ENCODE assay signal across 8 mouse cellular contexts in the genomic region with DNA sequence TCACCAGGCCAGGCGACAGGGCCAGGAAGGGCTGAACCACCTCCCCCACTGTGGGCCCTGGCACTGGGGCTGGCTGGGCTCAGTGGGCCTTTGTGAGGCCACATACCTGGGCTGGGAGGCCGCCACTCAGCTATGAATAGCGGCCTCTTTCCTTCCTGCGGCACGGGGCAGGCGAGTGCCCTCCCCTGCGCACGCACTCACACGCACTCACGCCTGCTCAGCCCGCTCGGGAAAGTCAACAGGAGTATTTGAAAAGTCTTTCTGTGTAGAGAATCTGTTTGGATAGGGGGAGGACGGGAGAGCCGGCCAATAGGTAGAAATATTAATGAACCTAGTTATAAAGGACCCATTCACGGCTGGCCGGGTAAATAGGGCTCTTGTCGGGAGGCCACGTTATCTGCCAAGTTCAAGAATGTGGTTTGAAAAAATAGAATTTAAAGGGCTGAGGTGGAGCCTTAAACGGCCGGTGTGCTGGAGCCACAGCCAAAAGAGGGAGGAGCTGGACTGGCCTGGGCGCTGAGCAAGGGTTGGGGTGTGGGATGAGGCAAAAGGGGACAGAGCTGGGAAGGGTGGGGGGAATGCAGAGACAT. TPM values are rescaled to one million over a fixed set of nuclear protein-coding genes. Genes with fewer than 3 reads are reported as not detected.
DNase-seq lines count a peak whose midpoint lies in the region; ATAC-seq lines count a peak whose summit lies in the region.

No protein-coding gene starts in this region.

- H3K9me3 ChIP-seq in intestine, embryonic 14.5 days (ENCODE audit: control insufficient read depth, low read length) = no peaks in the 10 kb centered on the region
- no peaks in the 10 kb centered on the region for H3K9me3 ChIP-seq in stomach, embryonic 14.5 days (ENCODE audit: control insufficient read depth, low read depth, low read length)

- no peak overlapping the region for H3K4me3 ChIP-seq in intestine, embryonic 14.5 days (ENCODE audit: low read depth, low read length)
- H3K4me3 ChIP-seq in stomach, embryonic 14.5 days (ENCODE audit: low read depth, low read length) = no peak overlapping the region

- H3K9ac ChIP-seq in intestine, embryonic 14.5 days (ENCODE audit: low read length) = no peak overlapping the region
- H3K9ac ChIP-seq in stomach, embryonic 14.5 days (replicated peaks; ENCODE audit: low read depth, low read length) = no peak overlapping the region

- no peak overlapping the region for H3K4me2 ChIP-seq in intestine, embryonic 14.5 days (ENCODE audit: low read length)
- H3K4me2 ChIP-seq in stomach, embryonic 14.5 days (replicated peaks; ENCODE audit: low read depth, low read length) = no peak overlapping the region

- 42% methylated on average over 21 of the region's 21 CpGs for WGBS in intestine, embryonic 14.5 days
- 40% methylated on average over 21 of the region's 21 CpGs for WGBS in stomach, embryonic 14.5 days

- H3K27me3 ChIP-seq in intestine, embryonic 14.5 days (replicated peaks; ENCODE audit: control insufficient read depth, insufficient read depth, low read length) = no peaks in the 10 kb centered on the region
- no peaks in the 10 kb centered on the region for H3K27me3 ChIP-seq in stomach, embryonic 14.5 days (ENCODE audit: control insufficient read depth, insufficient read depth, low read length)

- peak; percentile 18 for DNase-seq in ovary, adult 18-20 months (ENCODE audit: low spot score)
- no peak for DNase-seq in ovary, postnatal 14 days (ENCODE audit: low spot score)
- peak; percentile 63 for DNase-seq in intestine, embryonic 14.5 days (ENCODE audit: low spot score)
- DNase-seq in lung, adult 18-20 months = peak; percentile 66 to 80
- DNase-seq in adrenal gland, postnatal 36 days = no peak
- DNase-seq in gastrocnemius, postnatal 10 days = no peak
- no peak for DNase-seq in thymus, postnatal 14 days

- ATAC-seq in intestine, embryonic 14.5 days (replicated peaks; ENCODE audit: low FRiP score, low TSS enrichment, low read depth) = peak; percentile 83
- peak; percentile 91 for ATAC-seq in stomach, embryonic 14.5 days (ENCODE audit: insufficient number of reproducible peaks, insufficient read depth, low FRiP score, low read depth)

- peak overlapping the region; percentile 75; the same call in 1 of the 2 replicates for H3K27ac ChIP-seq in intestine, embryonic 14.5 days (ENCODE audit: low read depth)
- peak overlapping the region; percentile 75; the same call in 1 of the 2 replicates for H3K27ac ChIP-seq in stomach, embryonic 14.5 days (ENCODE audit: low read length)

- H3K4me1 ChIP-seq in intestine, embryonic 14.5 days (replicated peaks; ENCODE audit: control insufficient read depth, insufficient read depth, low read length) = no peaks in the 10 kb centered on the region; the same call in 1 of the 2 replicates
- peaks cover 13% of the 10 kb centered on the region for H3K4me1 ChIP-seq in stomach, embryonic 14.5 days (ENCODE audit: control insufficient read depth, insufficient read depth, low read length)

- no peaks in the 10 kb centered on the region for H3K36me3 ChIP-seq in intestine, embryonic 14.5 days (ENCODE audit: control insufficient read depth, insufficient read depth, low read length)
- no peaks in the 10 kb centered on the region for H3K36me3 ChIP-seq in stomach, embryonic 14.5 days (ENCODE audit: control insufficient read depth, insufficient read depth, low read length)

RNA-seq across cellular contexts. Expression of gene Kif12, which starts 14.4 kb away (rescaled TPM):
- 44.5 and 50.0 TPM in 2 replicates for polyA plus RNA-seq in intestine, embryonic 14.5 days (2014; fragmentation: Nextera tagmentation; extraction: Ambion mirVana)
- polyA plus RNA-seq in stomach, embryonic 14.5 days (2014; fragmentation: Nextera tagmentation; extraction: Ambion mirVana) = 19.8 and 22.8 TPM in 2 replicates
- total RNA-seq in adrenal gland, postnatal 36 days (2021) = not detected
- not detected for total RNA-seq in gastrocnemius, postnatal 10 days (2021)

RNA-seq across cellular contexts. Expression of gene Col27a1, which starts 27.4 kb away (rescaled TPM):
- polyA plus RNA-seq in intestine, embryonic 14.5 days (2014; fragmentation: Nextera tagmentation; extraction: Ambion mirVana) = 18.5 and 21.2 TPM in 2 replicates
- polyA plus RNA-seq in stomach, embryonic 14.5 days (2014; fragmentation: Nextera tagmentation; extraction: Ambion mirVana) = 23.6 and 24.8 TPM in 2 replicates
- 1 to 10 TPM; 6.1 to 8.3 TPM for total RNA-seq in adrenal gland, postnatal 36 days (2021)
- total RNA-seq in gastrocnemius, postnatal 10 days (2021) = 1 to 10 TPM; 3.8 to 6.6 TPM

RNA-seq across cellular contexts. Expression of gene Ambp, which starts 31.8 kb away (rescaled TPM):
- polyA plus RNA-seq in intestine, embryonic 14.5 days (2014; fragmentation: Nextera tagmentation; extraction: Ambion mirVana) = 17.0 and 53.1 TPM in 2 replicates
- polyA plus RNA-seq in stomach, embryonic 14.5 days (2014; fragmentation: Nextera tagmentation; extraction: Ambion mirVana) = 33.0 and 54.6 TPM in 2 replicates
- total RNA-seq in adrenal gland, postnatal 36 days (2021) = 1 to 10 TPM in 1 of 2 experiments, not detected in 1; 1.2 TPM
- total RNA-seq in gastrocnemius, postnatal 10 days (2021) = 1 to 10 TPM in 1 of 2 experiments, not detected in 1; 1.5 TPM

Comparison
In these comparisons a context has a peak if more than half of its experiments do, and no peak if none do; other contexts are left out.
1. DNase-seq: peak in ovary, adult 18-20 months (single experiment), intestine, embryonic 14.5 days (single experiment) and lung, adult 18-20 months (2 of 2); none in ovary, postnatal 14 days (single experiment), adrenal gland, postnatal 36 days (0 of 2), gastrocnemius, postnatal 10 days (single experiment) and thymus, postnatal 14 days (single experiment).